Mouse (Mus musculus) liver, embryonic 11.5 days (tissue): ENCODE data around the gene Wfdc2. TPM values are rescaled to one million over a fixed set of nuclear protein-coding genes. Genes with fewer than 3 reads are reported as not detected.
"Not testable (repeated sequence)": the region's sequence is repeated elsewhere in the genome, so short reads cannot be mapped to it uniquely, and the experiment has no call there.

Experiments used
- ATAC-seq: fragments of 200-750 bp; cut with Nextera tagmentation; replicated peaks from 2 replicates; pipeline ENCODE4 v1.8.0; 2017; ENCODE audit warnings: moderate number of reproducible peaks, mild to moderate bottlenecking, moderate TSS enrichment, moderate library complexity; ENCODE audit not compliant: low FRiP score
- DNase-seq: peaks from one replicate; pipeline ENCODE4 v3.0.0-alpha.2; 2017; ENCODE audit warnings: low spot score
- H3K27ac ChIP-seq: fragments of 300-500 bp; sonication (generic); 2 replicates; pipeline ENCODE4 v1.5.1; 2014; ENCODE audit warnings: mild to moderate bottlenecking, low read depth, low read length, control low read depth
- H3K27me3 ChIP-seq: fragments of 300-500 bp; sonication (generic); replicated peaks from 2 replicates; pipeline ENCODE4 v1.6.1; 2014; ENCODE audit warnings: low read length, mixed read lengths; ENCODE audit not compliant: control insufficient read depth, insufficient read depth
- H3K36me3 ChIP-seq: fragments of 300-500 bp; sonication (generic); 2 replicates; pipeline ENCODE4 v1.6.1; 2014; ENCODE audit warnings: mild to moderate bottlenecking, low read length, moderate library complexity, mixed read lengths; ENCODE audit not compliant: control insufficient read depth, insufficient read depth
- H3K4me1 ChIP-seq: fragments of 300-500 bp; sonication (generic); replicated peaks from 2 replicates; pipeline ENCODE4 v1.6.1; 2014; ENCODE audit warnings: low read length, mixed read lengths; ENCODE audit not compliant: control insufficient read depth, insufficient read depth
- H3K4me2 ChIP-seq: fragments of 300-500 bp; sonication (generic); 2 replicates; pipeline ENCODE4 v1.6.1; 2014; ENCODE audit warnings: mild to moderate bottlenecking, control low read depth, moderate library complexity
- H3K4me3 ChIP-seq: fragments of 300-500 bp; sonication (generic); 2 replicates; pipeline ENCODE4 v1.5.1; 2014; ENCODE audit warnings: low read depth, low read length, control low read depth
- H3K9ac ChIP-seq: fragments of 300-500 bp; sonication (generic); 2 replicates; pipeline ENCODE4 v1.6.1; 2014; ENCODE audit warnings: low read depth, low read length, control low read depth
- H3K9me3 ChIP-seq: fragments of 300-500 bp; sonication (generic); 2 replicates; pipeline ENCODE4 v1.6.1; 2016; ENCODE audit warnings: low read length, inconsistent platforms, mixed read lengths; ENCODE audit not compliant: control insufficient read depth
- WGBS: fragments of 180-500 bp; shearing (Covaris S2); extraction: QIAGEN DNeasy Blood & Tissue Kit; methylation state at CpG from one replicate; pipeline ENCODE4 v1.1.7; 2014; 5-methylcytosine and 5-hydroxymethylcytosine counted together
- polyA plus RNA-seq: library from polyadenylated mRNA; unstranded; fragments of >200 nt; fragmentation: Nextera tagmentation; extraction: Ambion mirVana; gene quantifications from 2 replicates; pipeline ENCODE4 v1.2.1, GENCODE M21; 2014

Gene Wfdc2
- polyA plus RNA-seq, 1 experiment from 2014 or later = 9.1 TPM

- not testable (repeated sequence) for H3K4me3 ChIP-seq, H3K36me3 ChIP-seq, H3K27ac ChIP-seq, H3K4me1 ChIP-seq, DNase-seq, H3K27me3 ChIP-seq, H3K4me2 ChIP-seq, H3K9me3 ChIP-seq, ATAC-seq, H3K9ac ChIP-seq
- WGBS = 67% methylated on average over 13 of the region's 13 CpGs
These were observed 23.0 kb downstream of the Wfdc2 start, which contains the start of gene Wfdc6a for GRCm38 (mm10) chr2:164585025-164585725. Wfdc6a (minus strand) TSS chr2:164585447.

- Histone ChIP-seq H3K27me3 (no peaks in the 10 kb centered on the region), H3K9ac (no peak overlapping the region), H3K4me3 (no peak overlapping the region), H3K9me3 (no peaks in the 10 kb centered on the region), H3K4me2 (no peak overlapping the region), H3K36me3 (no peaks in the 10 kb centered on the region), H3K27ac (no peak overlapping the region), H3K4me1 (no peaks in the 10 kb centered on the region)
- ATAC-seq (no peak), DNase-seq (no peak)
- WGBS = 9% methylated on average over 4 of the region's 4 CpGs
These were observed 29.8 kb downstream of the Wfdc2 start for GRCm38 (mm10) chr2:164592014-164592413.

- Histone ChIP-seq H3K4me3 (no peak within 1 kb of the TSS), H3K9me3 (no peaks in the 10 kb centered on the region), H3K27me3 (no peaks in the 10 kb centered on the region), H3K27ac (no peak within 1 kb of the TSS), H3K9ac (no peak within 1 kb of the TSS), H3K4me2 (no peak within 1 kb of the TSS), H3K36me3 (no peaks in the 10 kb centered on the region), H3K4me1 (no peaks in the 10 kb centered on the region)
- no peak for DNase-seq
- 71% methylated on average over 4 of the region's 4 CpGs for WGBS
- ATAC-seq = no peak
These were observed 31.3 kb downstream of the Wfdc2 start, which contains the start of gene Eppin for GRCm38 (mm10) chr2:164593494-164593893. Eppin (minus strand) TSS chr2:164593594.

- H3K27me3 ChIP-seq = no peaks in the 10 kb centered on the region
- no peak overlapping the region for H3K4me2 ChIP-seq
- ATAC-seq = no peak
- H3K4me3 ChIP-seq = no peak overlapping the region
- H3K36me3 ChIP-seq = no peaks in the 10 kb centered on the region
- H3K27ac ChIP-seq = no peak overlapping the region
- 66% methylated on average over 3 of the region's 3 CpGs for WGBS
- no peaks in the 10 kb centered on the region for H3K9me3 ChIP-seq
- no peaks in the 10 kb centered on the region for H3K4me1 ChIP-seq
- H3K9ac ChIP-seq = no peak overlapping the region
- no peak for DNase-seq
These were observed 38.0 kb downstream of the Wfdc2 start for GRCm38 (mm10) chr2:164600179-164600578.

- Histone ChIP-seq H3K9me3 (no peaks in the 10 kb centered on the region), H3K27ac (no peak overlapping the region)
These were observed 41.3 kb downstream of the Wfdc2 start for GRCm38 (mm10) chr2:164603482-164603881.

GRCm38 (mm10) chr2:164604411-164604810 lies 42.2 kb downstream of the Wfdc2 start:
- no peak for ATAC-seq
- no peaks in the 10 kb centered on the region for H3K4me1 ChIP-seq
- DNase-seq = no peak
- H3K27me3 ChIP-seq = no peaks in the 10 kb centered on the region
- H3K9me3 ChIP-seq = no peaks in the 10 kb centered on the region
- H3K4me2 ChIP-seq = no peak overlapping the region
- no peak overlapping the region for H3K4me3 ChIP-seq
- H3K9ac ChIP-seq = no peak overlapping the region
- 87% methylated on average over 8 of the region's 8 CpGs for WGBS
- H3K27ac ChIP-seq = no peak overlapping the region
- H3K36me3 ChIP-seq = no peaks in the 10 kb centered on the region

More at GRCm38 (mm10) chr2:164603482-164603881, 41.3 kb downstream of the Wfdc2 start:
- Histone ChIP-seq H3K4me2 (no peak overlapping the region), H3K4me3 (no peak overlapping the region), H3K36me3 (no peaks in the 10 kb centered on the region), H3K27me3 (no peaks in the 10 kb centered on the region), H3K4me1 (no peaks in the 10 kb centered on the region), H3K9ac (no peak overlapping the region)
- DNase-seq = no peak
- no peak for ATAC-seq
- WGBS = 87% methylated on average over 3 of the region's 3 CpGs

- Histone ChIP-seq H3K4me1 (no peaks in the 10 kb centered on the region), H3K36me3 (no peaks in the 10 kb centered on the region), H3K9me3 (no peaks in the 10 kb centered on the region), H3K4me2 (no peak overlapping the region), H3K27ac (no peak overlapping the region), H3K27me3 (no peaks in the 10 kb centered on the region), H3K9ac (no peak overlapping the region), H3K4me3 (no peak overlapping the region)
- DNase-seq (no peak), ATAC-seq (no peak)
- 79% methylated on average over 6 of the region's 6 CpGs for WGBS
These were observed 46.6 kb downstream of the Wfdc2 start for GRCm38 (mm10) chr2:164608781-164609180.

- H3K9me3 ChIP-seq, H3K9ac ChIP-seq, DNase-seq, H3K27ac ChIP-seq, H3K27me3 ChIP-seq, ATAC-seq, H3K36me3 ChIP-seq, H3K4me2 ChIP-seq, H3K4me3 ChIP-seq, H3K4me1 ChIP-seq: not testable (repeated sequence)
- WGBS = 61% methylated on average over 8 of the region's 8 CpGs
These were observed 51.3 kb downstream of the Wfdc2 start, which contains the start of the genes Wfdc6b and Wfdc8 for GRCm38 (mm10) chr2:164613471-164613870. Wfdc6b (plus strand) TSS chr2:164613522. Wfdc8 (minus strand) TSS chr2:164613626.

- no peak overlapping the region for H3K4me3 ChIP-seq
- H3K36me3 ChIP-seq = no peaks in the 10 kb centered on the region
- ATAC-seq = no peak
- H3K9me3 ChIP-seq = no peaks in the 10 kb centered on the region
- no peak overlapping the region for H3K4me2 ChIP-seq
- H3K27ac ChIP-seq = no peak overlapping the region
- no peak overlapping the region for H3K9ac ChIP-seq
- H3K27me3 ChIP-seq = no peaks in the 10 kb centered on the region
- no peak for DNase-seq
- no peaks in the 10 kb centered on the region for H3K4me1 ChIP-seq
- 86% methylated on average over 3 of the region's 3 CpGs for WGBS
These were observed 53.2 kb downstream of the Wfdc2 start for GRCm38 (mm10) chr2:164615386-164615785.
